Mouse (Mus musculus): ENCODE results near the gene Dcaf6.

- TF ChIP-seq CTCF (IDR thresholded peaks at IDR 0.05; ENCODE audit: low read depth) (no peak), EP300 (IDR thresholded peaks at IDR 0.05; ENCODE audit: low read depth) (no peak)
Observed at GRCm38 (mm10) chr1:165284096-165284495, 176.2 kb downstream of the Dcaf6 start.
